Mouse (Mus musculus): Measurements from ENCODE around the gene Glt8d2.
"Not testable (repeated sequence)": the region's sequence is repeated elsewhere in the genome, so short reads cannot be mapped to it uniquely, and the experiment has no call there.

Glt8d2 gene

GRCm38 (mm10) chr10:82647205-82647811, 43.1 kb downstream of the Glt8d2 start:
- no peak for DNase-seq (ENCODE audit: low spot score in 2 of 2)

- DNase-seq (ENCODE audit: low spot score in 2 of 2) = no peak
Measured at GRCm38 (mm10) chr10:82646083-82646482, 44.4 kb downstream of the Glt8d2 start.

GRCm38 (mm10) chr10:82641481-82641880, 49.0 kb downstream of the Glt8d2 start:
- no peak for DNase-seq (ENCODE audit: low spot score in 2 of 2)

GRCm38 (mm10) chr10:82639032-82639698, 51.3 kb downstream of the Glt8d2 start:
- DNase-seq (ENCODE audit: low spot score in 2 of 2) = no peak

- no peak for DNase-seq (ENCODE audit: low spot score in 2 of 2)
Measured at GRCm38 (mm10) chr10:82636321-82636720, 54.1 kb downstream of the Glt8d2 start.

- DNase-seq (ENCODE audit: low spot score in 2 of 2) = no peak
Measured at GRCm38 (mm10) chr10:82634348-82634747, 56.1 kb downstream of the Glt8d2 start.

GRCm38 (mm10) chr10:82632496-82633280, 57.8 kb downstream of the Glt8d2 start:
- DNase-seq (ENCODE audit: low spot score in 2 of 2) = no peak

GRCm38 (mm10) chr10:82631133-82631532, 59.3 kb downstream of the Glt8d2 start:
- no peak for DNase-seq (ENCODE audit: low spot score in 2 of 2)

GRCm38 (mm10) chr10:82630497-82630896, 60.0 kb downstream of the Glt8d2 start:
- DNase-seq (ENCODE audit: low spot score in 2 of 2) = no peak

GRCm38 (mm10) chr10:82629586-82630255, 60.7 kb downstream of the Glt8d2 start, which contains the start of gene Tdg:
Tdg (plus strand) TSS chr10:82629828.
- peak; percentile 76 to 92 for DNase-seq (ENCODE audit: low spot score in 2 of 2)

GRCm38 (mm10) chr10:82629111-82629585, 61.3 kb downstream of the Glt8d2 start:
- peak in 1 of 2 experiments; percentile 53 for DNase-seq (ENCODE audit: low spot score in 2 of 2)

GRCm38 (mm10) chr10:82623553-82623932, 66.9 kb downstream of the Glt8d2 start:
- DNase-seq (ENCODE audit: low spot score in 2 of 2) = not testable (repeated sequence)

GRCm38 (mm10) chr10:82622671-82623552, 67.5 kb downstream of the Glt8d2 start, which contains the start of gene 1190007I07Rik:
1190007I07Rik (minus strand) TSS chr10:82623228.
- DNase-seq (ENCODE audit: low spot score in 2 of 2) = peak; percentile 76 to 90

- no peak for DNase-seq (ENCODE audit: low spot score in 2 of 2)
Measured at GRCm38 (mm10) chr10:82622235-82622634, 68.2 kb downstream of the Glt8d2 start.

All from spleen, postnatal 10 days (tissue).